Mouse (Mus musculus) olfactory bulb, adult 2 months (tissue): ENCODE measurements at regions not wholly inside any gene's neighbourhood (a gene's known extent, or its start where the extent isn't known, plus 50 kb on each side); places are given as distances from the start of the nearest gene placed in this dataset.

Source experiments
- H3K27ac ChIP-seq: fragments of 200-500 bp; 2 replicates; pipeline ENCODE4 v1.5.1; 2012; ENCODE audit warnings: low read depth, low read length; ENCODE audit not compliant: insufficient read depth
- H3K4me1 ChIP-seq: fragments of 200-500 bp; 2 replicates; pipeline ENCODE4 v1.6.1; 2012; ENCODE audit warnings: low read length; ENCODE audit not compliant: control insufficient read depth, insufficient read depth
- H3K4me3 ChIP-seq: fragments of 200-500 bp; 2 replicates; pipeline ENCODE4 v1.5.1; 2012; ENCODE audit warnings: mild to moderate bottlenecking, low read depth, low read length, moderate library complexity; ENCODE audit not compliant: insufficient read depth
- CTCF ChIP-seq: fragments of 200-500 bp; IDR thresholded peaks from 2 replicates; pipeline ENCODE4 v1.5.1; 2012; ENCODE audit warnings: low read depth, mild to moderate bottlenecking, low read length, moderate library complexity; ENCODE audit not compliant: insufficient read depth
- POLR2A ChIP-seq: fragments of 200-500 bp; IDR thresholded peaks from 2 replicates; pipeline ENCODE4 v1.6.1; 2012; ENCODE audit warnings: mild to moderate bottlenecking, low read depth, low read length, moderate library complexity; ENCODE audit not compliant: insufficient read depth
- WGBS: fragments of 180-500 bp; shearing (Covaris S2); methylation state at CpG from one replicate; pipeline ENCODE4 v1.1.7; 2018; 5-methylcytosine and 5-hydroxymethylcytosine counted together

GRCm38 (mm10) chr3:120498937-120499336 is 672.6 kb downstream of the Rwdd3 start:
- WGBS = 89% methylated on average over 4 of the region's 4 CpGs
- TF ChIP-seq POLR2A = no peak
- no peak for TF ChIP-seq CTCF

GRCm38 (mm10) chr3:120477934-120478333 is 693.6 kb downstream of the Rwdd3 start:
- Histone ChIP-seq H3K4me1 (no peaks in the 10 kb centered on the region), H3K4me3 (no peak overlapping the region), H3K27ac (no peak overlapping the region)
- WGBS = 40% methylated on average over 1 of the region's 1 CpGs
- TF ChIP-seq POLR2A (no peak), CTCF (no peak)

More at GRCm38 (mm10) chr3:120498937-120499336, 672.6 kb downstream of the Rwdd3 start:
- Histone ChIP-seq H3K4me1 (no peaks in the 10 kb centered on the region), H3K4me3 (no peak overlapping the region), H3K27ac (no peak overlapping the region)

- TF ChIP-seq POLR2A = no peak
- TF ChIP-seq CTCF = no peak
- no peaks in the 10 kb centered on the region for H3K4me1 ChIP-seq
- no peak overlapping the region for H3K27ac ChIP-seq
- 61% methylated on average over 2 of the region's 2 CpGs for WGBS
- no peak overlapping the region for H3K4me3 ChIP-seq
These were observed 693.0 kb upstream of the Ptbp2 start for GRCm38 (mm10) chr3:120477232-120477631.

- TF ChIP-seq POLR2A (no peak), CTCF (no peak)
- no peak overlapping the region for H3K4me3 ChIP-seq
- H3K27ac ChIP-seq = no peak overlapping the region
- 49% methylated on average over 2 of the region's 2 CpGs for WGBS
- no peaks in the 10 kb centered on the region for H3K4me1 ChIP-seq
These were observed 689.4 kb upstream of the Ptbp2 start for GRCm38 (mm10) chr3:120473645-120474038.

- H3K27ac ChIP-seq = no peak overlapping the region
- 65% methylated on average over 13 of the region's 13 CpGs for WGBS
- H3K4me1 ChIP-seq = no peaks in the 10 kb centered on the region
- TF ChIP-seq POLR2A (no peak), CTCF (no peak)
- H3K4me3 ChIP-seq = no peak overlapping the region
These were observed 688.7 kb upstream of the Ptbp2 start for GRCm38 (mm10) chr3:120472687-120473644.

- no peak overlapping the region for H3K4me3 ChIP-seq
- 74% methylated on average over 2 of the region's 2 CpGs for WGBS
- H3K27ac ChIP-seq = no peak overlapping the region
These were observed 687.7 kb upstream of the Ptbp2 start for GRCm38 (mm10) chr3:120471878-120472444.

GRCm38 (mm10) chr3:120468887-120469286 is 684.6 kb upstream of the Ptbp2 start:
- no peaks in the 10 kb centered on the region for H3K4me1 ChIP-seq
- TF ChIP-seq POLR2A (no peak), CTCF (no peak)
- no peak overlapping the region for H3K27ac ChIP-seq
- 75% methylated on average over 2 of the region's 2 CpGs for WGBS
- no peak overlapping the region for H3K4me3 ChIP-seq

More at GRCm38 (mm10) chr3:120471878-120472444, 687.7 kb upstream of the Ptbp2 start:
- TF ChIP-seq POLR2A (no peak), CTCF (no peak)
- H3K4me1 ChIP-seq = no peaks in the 10 kb centered on the region

GRCm38 (mm10) chr3:120460717-120461116 is 676.5 kb upstream of the Ptbp2 start:
- Histone ChIP-seq H3K4me1 (no peaks in the 10 kb centered on the region), H3K27ac (no peak overlapping the region), H3K4me3 (no peak overlapping the region)
- no peak for TF ChIP-seq POLR2A
- no peak for TF ChIP-seq CTCF

- Histone ChIP-seq H3K4me3 (no peak overlapping the region), H3K27ac (no peak overlapping the region), H3K4me1 (no peaks in the 10 kb centered on the region)
- 89% methylated on average over 7 of the region's 7 CpGs for WGBS
- TF ChIP-seq POLR2A = no peak
- no peak for TF ChIP-seq CTCF
These were observed 673.6 kb upstream of the Ptbp2 start for GRCm38 (mm10) chr3:120457912-120458311.
